Mouse (Mus musculus) liver, embryonic 14.5 days (tissue): ENCODE measurements around the gene Plxdc2. TPM values are rescaled to one million over a fixed set of nuclear protein-coding genes. Genes with fewer than 3 reads are reported as not detected.
"Not testable (repeated sequence)": the region's sequence is repeated elsewhere in the genome, so short reads cannot be mapped to it uniquely, and the experiment has no call there.

Experiments
- ATAC-seq: fragments of 200-750 bp; cut with Nextera tagmentation; 2 replicates; pipeline ENCODE4 v1.8.0; 2017; ENCODE audit warnings: moderate number of reproducible peaks, mild to moderate bottlenecking, moderate library complexity; ENCODE audit not compliant: insufficient read depth
- DNase-seq, 3 experiments: peaks; one replicate each; pipeline ENCODE4 v3.0.0-alpha.2; 2012 to 2013; ENCODE audit warnings: low read depth in 3 of 3, low spot score in 3 of 3
- H3K27ac ChIP-seq: fragments of 300-500 bp; sonication (generic); 2 replicates; pipeline ENCODE4 v1.5.1; 2014; ENCODE audit warnings: moderate library complexity, mild to moderate bottlenecking, control low read depth, inconsistent platforms
- H3K27me3 ChIP-seq: fragments of 300-500 bp; sonication (generic); 2 replicates; pipeline ENCODE4 v1.6.1; 2014; ENCODE audit warnings: mild to moderate bottlenecking, low read length, moderate library complexity; ENCODE audit not compliant: control insufficient read depth, insufficient read depth
- H3K36me3 ChIP-seq: fragments of 300-500 bp; sonication (generic); replicated peaks from 2 replicates; pipeline ENCODE4 v1.6.1; 2014; ENCODE audit warnings: low read depth; ENCODE audit not compliant: control insufficient read depth, insufficient read depth
- H3K4me1 ChIP-seq, 2 experiments: fragments of 200-500 bp in 1 of 2; fragments of 300-500 bp in 1 of 2; sonication (generic) in 1 of 2; replicated peaks; 2 replicates each; pipeline ENCODE4 v1.6.1; 2012 to 2014; ENCODE audit warnings: antibody characterized with exemption in 1 of 2, inconsistent platforms in 1 of 2, low read length in 1 of 2; ENCODE audit not compliant: control insufficient read depth in 2 of 2, insufficient read depth in 2 of 2
- H3K4me2 ChIP-seq: fragments of 300-500 bp; sonication (generic); 2 replicates; pipeline ENCODE4 v1.6.1; 2014; ENCODE audit warnings: low read depth, mild to moderate bottlenecking, control low read depth, moderate library complexity
- H3K4me3 ChIP-seq, 2 experiments: fragments of 200-500 bp in 1 of 2; fragments of 300-500 bp in 1 of 2; sonication (generic) in 1 of 2; 2 replicates each; pipeline ENCODE4 v1.5.1; 2012 to 2014; ENCODE audit warnings: low read depth in 2 of 2, low read length in 2 of 2, mild to moderate bottlenecking in 2 of 2, control low read depth in 1 of 2, inconsistent platforms in 1 of 2, moderate library complexity in 1 of 2; ENCODE audit not compliant: insufficient read depth in 1 of 2
- H3K9ac ChIP-seq: fragments of 300-500 bp; sonication (generic); replicated peaks from 2 replicates; pipeline ENCODE4 v1.6.1; 2014; ENCODE audit warnings: mild to moderate bottlenecking, control low read depth, moderate library complexity
- H3K9me3 ChIP-seq: fragments of 300-500 bp; sonication (generic); 2 replicates; pipeline ENCODE4 v1.6.1; 2016; ENCODE audit warnings: low read length, mixed read lengths; ENCODE audit not compliant: control insufficient read depth
- CTCF ChIP-seq: IDR thresholded peaks from 2 replicates; pipeline ENCODE4 v1.5.1; 2016; ENCODE audit warnings: antibody characterized with exemption, low read depth, control low read depth
- EP300 ChIP-seq: IDR thresholded peaks from 2 replicates; pipeline ENCODE4 v1.6.1; 2016; ENCODE audit warnings: antibody characterized with exemption, low read depth
- WGBS: fragments of 180-500 bp; shearing (Covaris S2); extraction: QIAGEN DNeasy Blood & Tissue Kit; methylation state at CpG from one replicate; pipeline ENCODE4 v1.1.7; 2014; ENCODE audit not compliant: insufficient replicate concordance; 5-methylcytosine and 5-hydroxymethylcytosine counted together
- polyA plus RNA-seq, 2 experiments: library from polyadenylated mRNA; depleted of rRNA in 1 of 2; stranded (reverse) in 1 of 2; unstranded in 1 of 2; fragments of >200 nt; fragmentation: Nextera tagmentation in 1 of 2; extraction: Ambion mirVana in 1 of 2; gene quantifications; 2 replicates each; pipeline versions ENCODE4 v1.2.1 to v1.2.3; 2012 to 2014

Gene Plxdc2
- polyA plus RNA-seq, 2 experiments, result 0.40 to 1.1 TPM

DNA sequence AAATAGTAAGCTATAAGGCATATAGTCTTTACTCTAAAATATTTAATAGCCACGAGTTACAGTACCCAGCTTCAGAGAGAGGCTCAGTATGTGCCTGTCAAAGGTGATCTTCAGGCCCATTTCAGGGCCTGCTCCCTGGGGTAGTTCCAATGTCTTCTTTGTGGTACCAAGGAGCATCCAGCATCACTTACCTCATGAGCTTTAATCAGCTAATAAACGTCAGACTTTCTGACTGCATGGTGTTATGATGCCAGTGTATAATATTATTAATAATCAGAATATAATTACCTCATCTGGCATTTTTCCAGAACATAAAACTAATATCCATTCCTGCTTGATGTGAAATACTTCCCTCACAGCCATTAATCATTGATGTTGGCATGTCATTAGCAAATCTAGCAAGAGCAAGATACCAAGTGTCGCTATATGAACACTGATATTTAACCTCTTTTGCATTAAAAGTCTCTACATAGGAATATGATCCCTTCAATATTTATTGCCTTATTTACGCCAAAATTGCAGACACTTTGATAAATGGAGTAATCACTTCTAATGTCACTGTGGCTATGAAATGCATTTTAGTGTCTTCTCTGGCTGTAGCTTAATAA lies 393.3 kb downstream of the Plxdc2 start:
- H3K36me3 ChIP-seq, result no peaks in the 10 kb centered on the region
- WGBS, result 51% methylated on average over 4 of the region's 4 CpGs
- no peak for DNase-seq
- no peaks in the 10 kb centered on the region for H3K4me1 ChIP-seq
- no peak overlapping the region for H3K9ac ChIP-seq
- TF ChIP-seq CTCF, result no peak
- TF ChIP-seq EP300, result no peak
- no peaks in the 10 kb centered on the region for H3K27me3 ChIP-seq
- H3K9me3 ChIP-seq, result no peaks in the 10 kb centered on the region
- H3K4me3 ChIP-seq, result no peak overlapping the region
- H3K27ac ChIP-seq, result no peak overlapping the region
- no peak for ATAC-seq
- no peak overlapping the region for H3K4me2 ChIP-seq

DNA sequence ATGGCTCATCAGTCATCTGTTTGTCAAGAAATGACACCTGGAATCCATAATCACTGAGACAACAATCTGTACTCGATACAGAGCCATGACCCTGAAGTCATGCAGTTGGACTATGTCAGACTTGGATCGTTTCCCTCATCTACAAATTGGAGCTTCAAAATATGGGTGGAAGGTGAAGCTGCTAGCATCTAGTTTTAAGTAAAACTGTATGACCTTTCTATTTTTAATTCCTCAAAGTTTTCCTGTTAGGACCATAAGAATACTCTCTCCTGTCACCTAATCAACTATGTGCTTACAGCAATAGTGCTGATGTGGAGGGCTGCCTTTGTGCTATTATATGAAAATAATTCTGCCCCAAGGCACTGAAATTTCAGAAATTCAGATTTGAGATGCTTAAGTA lies 401.1 kb downstream of the Plxdc2 start:
- no peak for DNase-seq
- ATAC-seq, result no peak
- Histone ChIP-seq H3K9me3 (no peaks in the 10 kb centered on the region), H3K4me3 (no peak overlapping the region), H3K4me2 (no peak overlapping the region), H3K27ac (no peak overlapping the region), H3K27me3 (no peaks in the 10 kb centered on the region), H3K4me1 (no peaks in the 10 kb centered on the region), H3K9ac (no peak overlapping the region), H3K36me3 (no peaks in the 10 kb centered on the region)
- TF ChIP-seq EP300, result no peak
- no peak for TF ChIP-seq CTCF
- WGBS, result 59% methylated on average over 2 of the region's 2 CpGs

DNA sequence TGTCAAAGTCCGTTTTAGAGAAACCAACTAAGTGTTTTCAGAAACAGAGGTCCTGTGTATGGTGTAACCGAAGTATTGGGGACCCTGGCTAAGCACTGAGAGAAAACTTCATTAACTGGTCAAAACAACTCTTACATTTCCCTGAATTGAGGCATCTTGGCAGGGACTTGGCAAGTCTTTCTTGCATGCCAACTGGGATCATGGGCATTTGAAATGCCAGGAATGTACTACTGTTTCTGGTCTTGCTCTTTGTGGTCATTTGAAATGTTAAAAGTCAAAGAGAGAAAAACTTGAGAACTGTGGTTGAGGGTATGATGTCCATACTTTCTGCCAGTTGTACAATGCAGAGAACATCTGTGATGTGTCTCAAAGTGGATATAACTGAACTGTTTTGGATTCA lies 403.7 kb downstream of the Plxdc2 start:
- Histone ChIP-seq H3K9ac (no peak overlapping the region), H3K4me1 (no peaks in the 10 kb centered on the region), H3K9me3 (no peaks in the 10 kb centered on the region), H3K27ac (no peak overlapping the region), H3K4me2 (no peak overlapping the region), H3K4me3 (no peak overlapping the region), H3K36me3 (no peaks in the 10 kb centered on the region), H3K27me3 (no peaks in the 10 kb centered on the region)
- 57% methylated on average over 2 of the region's 2 CpGs for WGBS
- TF ChIP-seq CTCF (no peak), EP300 (no peak)
- DNase-seq (no peak), ATAC-seq (no peak)

DNA sequence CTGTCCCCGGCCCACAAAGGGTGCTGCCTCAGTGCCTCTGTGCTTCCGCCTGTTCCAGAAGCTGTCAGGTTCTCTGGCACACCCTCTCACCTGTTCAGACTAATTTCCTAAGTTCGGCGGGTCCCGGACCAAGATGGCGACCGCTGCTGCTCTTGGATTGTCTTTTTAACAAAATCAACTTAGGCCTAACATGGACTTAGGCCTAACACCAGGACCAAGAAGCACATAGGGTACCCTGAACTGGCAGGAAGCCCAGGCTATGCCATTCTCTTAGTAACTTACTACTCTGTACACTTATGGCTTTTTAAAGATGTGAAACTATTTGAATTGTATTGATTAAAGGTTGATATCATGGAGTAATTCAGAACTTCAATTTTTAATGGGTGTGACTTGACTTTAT lies 413.0 kb downstream of the Plxdc2 start:
- H3K4me2 ChIP-seq, H3K36me3 ChIP-seq, H3K9me3 ChIP-seq, ATAC-seq, H3K27ac ChIP-seq, H3K9ac ChIP-seq, H3K4me1 ChIP-seq, H3K4me3 ChIP-seq, H3K27me3 ChIP-seq, DNase-seq: not testable (repeated sequence)
- 85% methylated on average over 5 of the region's 7 CpGs for WGBS

DNA sequence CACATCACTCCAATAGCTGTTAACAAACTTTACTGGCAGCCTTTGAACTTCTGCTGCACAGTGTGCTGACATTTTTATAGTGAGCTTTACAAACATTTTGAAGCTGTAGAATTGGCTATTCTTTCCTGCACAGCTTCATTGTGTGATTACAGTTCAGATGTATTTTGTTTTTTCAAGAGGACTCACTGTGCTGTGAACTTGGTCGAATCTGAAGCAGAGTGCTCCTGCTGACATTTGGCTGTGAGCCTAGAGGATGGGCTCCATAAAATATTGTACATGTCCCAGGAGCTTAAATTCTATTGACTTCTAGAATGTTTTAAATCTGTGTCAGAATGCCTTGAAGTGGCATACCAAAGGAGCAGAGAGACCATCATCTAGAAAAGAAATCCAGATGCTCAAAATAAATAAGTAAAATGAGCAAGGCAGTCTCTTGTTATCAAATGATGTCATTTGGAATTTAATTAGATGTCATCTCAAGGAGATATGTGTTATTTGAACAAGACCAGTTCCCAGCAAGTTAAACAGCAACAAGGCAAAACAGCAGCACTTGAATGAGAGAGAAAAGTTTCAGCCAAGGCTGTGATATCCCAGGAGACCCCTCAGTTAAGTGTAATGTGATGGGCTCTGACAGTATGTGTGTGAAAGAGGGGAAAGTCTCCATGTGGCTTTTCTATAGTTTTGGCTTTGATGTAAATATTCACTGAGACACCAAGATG lies 417.5 kb downstream of the Plxdc2 start:
- no peak for TF ChIP-seq EP300
- TF ChIP-seq CTCF, result no peak
- Histone ChIP-seq H3K36me3 (no peaks in the 10 kb centered on the region), H3K4me1 (no peaks in the 10 kb centered on the region), H3K9ac (no peak overlapping the region), H3K27me3 (no peaks in the 10 kb centered on the region), H3K27ac (no peak overlapping the region), H3K4me3 (no peak overlapping the region), H3K9me3 (no peaks in the 10 kb centered on the region), H3K4me2 (no peak overlapping the region)
- ATAC-seq, result no peak
- DNase-seq, result no peak
- WGBS, result 25% methylated on average over 1 of the region's 1 CpGs
